Mouse (Mus musculus) cerebellum, postnatal 4 days (tissue): ENCODE data around the gene Tbc1d30.
A peak's percentile ranks its signal among the peaks of the same experiment; 100 is the strongest.

ENCODE experiments used
- DNase-seq, 2 experiments: peaks; one replicate each; pipeline ENCODE4 v3.0.0; 2022; ENCODE audit warnings: low spot score in 2 of 2, mixed read lengths in 1 of 2

Gene Tbc1d30

DNA sequence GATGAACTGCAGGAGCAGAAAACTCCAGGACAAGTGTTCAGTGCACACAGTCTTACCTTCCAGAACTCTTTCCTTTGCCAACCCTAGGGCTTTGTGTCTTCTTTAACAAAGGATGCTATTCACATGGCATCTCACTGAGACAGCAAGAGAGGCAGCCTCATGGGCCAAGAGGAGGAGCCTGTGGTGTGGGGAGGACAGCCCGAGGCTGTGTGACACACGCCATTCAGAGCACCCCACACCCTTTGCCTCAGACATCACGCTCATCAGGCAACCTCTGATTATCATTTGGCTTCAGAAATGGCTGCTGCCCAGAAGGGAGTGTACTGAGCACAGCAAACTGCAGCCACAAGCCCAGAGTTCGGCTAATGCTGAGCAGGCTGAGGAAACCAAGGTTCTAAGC lies 36.9 kb downstream of the Tbc1d30 start:
- DNase-seq: no peak

DNA sequence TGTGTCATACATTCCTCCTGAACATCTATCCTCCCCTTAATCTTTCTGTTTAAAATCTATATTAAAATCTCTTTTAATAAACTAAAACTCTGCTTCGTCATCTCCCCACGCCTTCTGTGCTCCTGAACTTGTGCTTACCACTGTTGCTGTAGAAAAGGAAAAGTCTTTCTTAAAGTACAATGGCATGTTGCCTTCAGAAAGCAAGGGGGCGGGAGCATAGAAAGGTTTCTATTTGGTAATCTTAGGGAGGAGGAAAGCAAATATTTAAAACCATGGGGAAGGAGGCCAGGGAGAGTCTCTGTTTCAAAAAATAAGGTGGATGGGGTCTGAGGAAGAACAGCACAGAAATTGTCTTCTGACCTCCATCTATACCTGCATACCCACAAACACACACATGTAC lies 38.0 kb downstream of the Tbc1d30 start:
- no peak for DNase-seq

DNA sequence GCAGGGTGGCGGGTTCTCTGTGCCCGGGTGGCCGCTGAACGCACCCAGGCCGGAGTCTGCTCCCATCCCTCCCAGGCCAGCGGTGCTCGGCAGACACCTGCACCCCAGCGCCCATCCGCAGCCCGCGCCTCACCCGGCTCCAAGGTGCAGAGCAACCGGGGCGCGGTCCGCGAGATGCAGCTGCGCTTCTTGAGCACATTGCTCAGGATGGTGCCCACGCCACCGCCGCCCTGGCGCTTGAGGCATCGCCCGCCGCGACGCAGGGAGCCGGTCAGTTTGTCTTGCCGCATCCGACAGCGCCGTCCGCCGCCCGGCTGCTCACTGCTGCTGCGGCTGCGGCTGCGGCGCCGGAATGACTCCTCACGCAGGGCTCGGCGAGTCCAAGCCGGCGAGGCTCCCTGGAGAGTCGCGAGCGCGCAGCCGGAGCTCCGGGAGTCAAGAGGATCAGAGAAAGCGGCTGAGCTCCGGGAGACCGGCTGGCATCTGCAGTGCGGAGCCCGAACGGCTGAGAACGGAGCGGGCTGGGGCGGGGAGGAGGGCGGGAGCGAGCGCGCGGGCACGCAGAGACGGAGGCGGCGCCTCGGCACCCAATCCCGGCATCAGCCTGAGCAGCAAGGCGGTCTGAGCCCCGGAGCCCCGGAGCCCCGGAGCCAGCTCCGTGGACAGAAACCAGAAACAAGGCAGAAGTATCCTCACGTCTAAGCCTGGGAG lies 40.4 kb downstream of the Tbc1d30 start:
- peak; percentile 50 to 73 for DNase-seq

DNA sequence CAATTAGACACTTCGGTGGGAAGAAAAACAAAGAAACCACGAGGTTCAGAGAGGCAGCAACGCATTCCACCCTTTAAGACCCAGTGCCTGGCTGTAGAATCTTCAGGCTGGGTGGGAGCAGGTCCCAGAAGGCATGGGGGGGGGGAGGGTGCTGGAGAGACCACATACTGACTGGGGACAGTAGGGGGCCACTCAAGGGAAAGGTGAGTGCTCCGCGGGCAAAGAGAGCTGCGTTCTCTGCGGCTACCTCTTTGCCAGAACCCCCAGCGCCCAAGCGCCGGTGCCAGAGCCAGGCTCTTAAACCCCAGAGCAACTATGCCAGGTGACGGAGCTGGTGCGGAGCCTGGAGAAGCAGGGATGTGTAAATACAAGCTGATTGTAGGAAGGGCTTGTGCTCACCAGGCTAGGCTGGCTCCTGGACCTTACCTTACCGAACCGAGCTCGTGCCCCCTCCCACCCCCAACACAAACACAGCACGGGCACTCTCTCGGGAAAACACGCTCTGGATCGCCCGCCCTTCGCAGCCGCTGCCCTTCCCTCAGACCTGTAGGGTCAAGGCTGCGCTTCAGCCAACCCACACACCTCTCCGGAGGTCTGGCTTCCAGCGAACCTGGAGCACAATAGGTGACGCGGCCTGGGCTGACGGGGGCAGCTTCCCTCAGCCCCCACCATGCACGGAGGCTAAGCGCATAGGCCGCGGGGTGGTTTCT lies 41.1 kb downstream of the Tbc1d30 start:
- peak in 1 of 2 experiments; percentile 31 for DNase-seq

DNA sequence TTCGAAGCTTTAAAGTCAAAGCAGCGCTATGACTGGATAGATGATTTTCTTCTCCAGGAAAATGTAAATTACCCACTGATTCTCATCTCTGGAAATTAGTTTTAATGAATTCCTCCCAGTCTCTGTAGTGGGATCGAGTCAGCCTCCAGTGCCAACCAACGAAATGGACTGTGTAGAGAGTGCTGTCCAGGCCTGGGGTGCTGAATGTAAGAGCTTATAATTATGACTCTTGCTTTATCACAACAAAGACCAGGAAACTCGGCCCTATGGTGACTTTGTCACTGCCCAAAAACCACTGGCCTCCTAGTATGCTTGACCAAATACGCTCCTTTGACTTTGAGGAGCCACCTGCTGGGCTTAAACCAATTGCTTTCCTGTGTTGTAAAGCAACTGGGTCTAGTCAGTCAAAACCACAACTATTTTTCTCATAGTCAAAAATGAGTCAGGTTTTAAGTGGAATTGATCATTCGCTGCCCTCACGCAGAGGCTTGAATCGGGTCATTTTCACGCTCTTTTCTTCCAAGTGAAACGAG lies 41.9 kb downstream of the Tbc1d30 start:
- DNase-seq: no peak

DNA sequence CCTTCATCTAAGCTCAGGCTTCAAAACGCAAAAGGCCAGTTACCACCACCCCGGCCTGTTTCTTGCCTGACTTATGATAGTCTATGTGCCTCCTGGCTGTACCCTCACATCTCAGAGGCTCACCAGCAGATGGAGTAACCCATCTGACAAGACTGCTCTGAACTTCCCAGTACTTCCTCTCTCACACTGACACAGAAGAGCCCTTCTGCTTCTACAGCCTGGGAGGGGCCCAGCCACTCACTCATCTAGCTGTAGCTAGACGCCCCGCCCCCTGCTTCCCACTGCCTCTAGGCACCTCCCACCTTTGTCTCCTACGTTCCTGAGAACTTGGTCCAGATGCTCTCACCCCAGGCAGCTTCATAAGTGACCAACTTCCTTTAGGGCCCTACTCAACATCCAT lies 45.6 kb downstream of the Tbc1d30 start:
- DNase-seq: no peak

DNA sequence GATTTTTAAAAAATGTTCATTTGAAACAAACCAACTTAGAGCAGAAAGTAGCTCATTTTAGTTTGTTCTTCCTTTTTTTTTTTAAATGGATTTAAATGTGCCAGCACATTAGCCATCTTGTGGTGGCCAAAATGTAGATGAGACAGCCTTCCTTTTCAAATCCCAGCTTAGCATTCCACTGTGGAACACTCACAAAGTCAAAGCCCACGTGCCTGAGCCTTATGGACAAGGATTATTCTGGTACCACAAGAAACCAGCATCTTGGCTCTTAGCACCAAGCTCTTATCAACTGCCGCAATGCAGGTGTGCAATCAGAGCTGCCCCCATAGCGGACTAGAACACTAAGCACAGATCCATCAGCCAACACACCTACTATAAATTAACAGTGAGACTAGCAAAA lies 47.5 kb downstream of the Tbc1d30 start:
- DNase-seq: no peak

DNA sequence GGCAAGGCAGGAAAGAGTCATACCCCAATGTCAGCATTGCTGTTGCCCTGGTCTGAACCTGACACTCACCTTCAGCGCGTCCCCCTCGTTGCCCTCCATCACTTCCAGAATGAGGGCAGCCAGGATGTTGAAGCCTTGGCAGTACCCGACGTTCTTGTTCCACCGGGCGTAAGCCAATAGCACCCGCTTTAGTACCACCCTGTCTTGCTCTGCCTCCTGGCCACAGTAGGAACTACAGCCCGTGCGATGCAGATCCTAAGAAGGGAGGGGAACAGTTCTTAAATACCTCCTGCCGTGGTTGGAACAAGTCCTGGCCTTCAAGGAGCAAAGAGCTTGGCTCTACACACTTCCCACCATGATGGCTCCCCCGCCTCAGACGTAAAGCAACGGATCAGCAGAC lies 49.2 kb downstream of the Tbc1d30 start:
- no peak for DNase-seq

DNA sequence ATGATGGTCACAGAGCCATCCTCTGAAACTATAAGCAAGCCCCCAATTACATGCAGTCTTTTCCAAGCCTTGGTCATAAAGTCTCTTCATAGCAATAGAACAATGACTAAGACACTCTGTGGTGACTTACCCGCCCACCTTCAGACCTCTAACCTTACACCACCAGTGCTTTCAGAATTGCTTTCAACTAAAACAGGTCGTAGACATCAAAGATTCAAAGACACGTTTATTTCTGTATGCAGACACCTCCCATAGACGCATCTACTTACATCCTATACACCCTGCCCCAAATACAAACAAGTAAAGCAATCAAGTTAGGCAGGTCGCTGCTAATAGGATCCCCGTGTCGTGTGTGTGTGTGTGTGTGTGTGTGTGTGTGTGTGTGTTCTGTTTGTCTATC lies 50.4 kb downstream of the Tbc1d30 start:
- DNase-seq: no peak

DNA sequence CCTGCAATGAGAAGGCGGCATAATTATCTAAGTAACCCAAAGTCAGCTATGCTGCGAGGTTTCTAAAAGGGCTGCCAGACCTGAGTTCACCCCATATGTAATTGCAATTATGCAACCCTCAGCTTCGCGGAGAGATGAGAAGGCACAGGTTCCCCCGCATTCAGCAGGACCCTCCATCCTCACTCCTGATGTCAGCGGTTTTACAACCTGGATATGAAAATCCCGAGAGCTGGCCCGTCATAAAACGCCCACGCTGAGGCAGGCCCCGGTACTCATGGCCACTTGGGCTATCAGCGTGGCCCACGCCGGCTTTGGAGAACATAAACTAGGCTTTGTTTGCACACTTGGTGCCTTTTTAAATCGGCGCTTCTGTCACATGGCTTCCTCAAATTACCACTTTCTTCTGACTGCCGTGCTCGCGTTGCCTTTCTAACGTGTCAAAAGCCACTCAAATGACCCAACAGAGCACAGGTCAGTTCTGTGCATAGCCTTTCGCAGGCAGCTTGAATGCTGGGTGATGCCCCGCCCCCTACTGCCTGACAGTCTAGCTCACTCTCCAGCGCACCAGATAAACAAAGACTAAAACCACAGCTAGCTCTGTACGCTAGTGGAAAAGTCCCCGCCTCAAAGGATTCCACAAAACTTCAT lies 53.9 kb downstream of the Tbc1d30 start:
- no peak for DNase-seq

DNA sequence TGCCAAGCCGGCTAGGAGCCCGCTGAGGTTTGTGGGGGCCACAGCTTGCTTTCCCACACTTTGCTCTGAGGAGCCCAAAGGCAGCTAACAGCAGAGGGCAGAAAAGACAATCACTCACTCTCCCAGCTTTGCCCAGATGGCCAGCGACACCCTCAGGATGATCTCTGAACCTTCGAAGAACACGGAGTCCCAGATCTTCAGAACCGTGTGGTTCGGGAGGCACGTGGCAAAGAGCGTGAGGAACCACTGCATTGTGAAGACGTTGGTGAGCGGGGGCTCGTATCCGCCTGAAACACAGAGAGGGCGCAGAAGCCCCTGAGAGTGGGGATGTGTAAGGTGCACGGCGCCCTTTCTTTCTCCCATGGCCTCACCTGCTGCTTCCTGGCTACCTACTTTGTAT lies 56.6 kb downstream of the Tbc1d30 start:
- DNase-seq: no peak

DNA sequence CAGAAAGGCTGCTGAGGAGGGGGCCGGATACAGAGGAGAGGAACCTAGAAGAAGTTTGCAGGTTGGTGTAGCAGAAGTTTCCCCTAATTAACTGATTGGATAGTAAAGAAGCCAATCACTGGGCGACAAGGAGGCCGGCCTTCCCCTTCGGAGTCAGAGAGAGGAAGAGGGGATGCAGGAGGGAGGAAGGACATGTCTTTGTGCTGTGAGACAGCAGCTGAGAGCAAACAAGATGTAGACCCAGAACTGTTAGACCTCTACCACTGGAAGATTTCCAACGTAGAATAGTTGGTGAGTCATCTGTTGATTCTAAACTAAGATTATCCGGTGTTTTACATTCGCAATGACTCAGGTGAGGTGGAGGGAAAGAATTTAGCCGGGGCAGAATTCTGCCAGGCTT lies 57.2 kb downstream of the Tbc1d30 start:
- no peak for DNase-seq

DNA sequence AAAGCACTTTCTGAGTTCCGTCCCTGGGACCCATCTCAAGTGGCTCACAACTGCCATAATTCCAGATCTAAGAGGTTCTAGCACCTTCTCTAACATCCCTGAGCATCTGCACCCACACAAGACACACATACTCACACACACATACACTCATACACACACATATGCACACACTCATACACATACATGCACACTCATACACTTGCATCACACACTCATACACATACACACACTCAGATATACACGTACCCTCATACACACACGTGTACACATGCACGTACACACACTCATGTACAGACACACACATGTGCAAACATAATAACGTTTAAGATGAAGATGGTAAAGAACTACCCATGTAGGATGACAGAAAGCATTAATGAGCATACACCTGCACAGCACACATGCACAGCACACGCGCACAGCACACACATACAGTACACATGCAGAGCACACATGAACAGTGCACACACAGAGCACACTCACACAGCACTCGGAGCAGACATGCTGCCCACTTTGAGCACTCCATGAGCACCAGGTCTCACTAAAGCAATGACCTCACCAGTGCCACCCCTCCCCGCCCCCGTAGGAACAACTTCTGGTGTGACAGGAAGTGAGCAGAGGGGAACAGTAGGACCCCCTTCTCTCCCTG lies 59.7 kb downstream of the Tbc1d30 start:
- no peak for DNase-seq

DNA sequence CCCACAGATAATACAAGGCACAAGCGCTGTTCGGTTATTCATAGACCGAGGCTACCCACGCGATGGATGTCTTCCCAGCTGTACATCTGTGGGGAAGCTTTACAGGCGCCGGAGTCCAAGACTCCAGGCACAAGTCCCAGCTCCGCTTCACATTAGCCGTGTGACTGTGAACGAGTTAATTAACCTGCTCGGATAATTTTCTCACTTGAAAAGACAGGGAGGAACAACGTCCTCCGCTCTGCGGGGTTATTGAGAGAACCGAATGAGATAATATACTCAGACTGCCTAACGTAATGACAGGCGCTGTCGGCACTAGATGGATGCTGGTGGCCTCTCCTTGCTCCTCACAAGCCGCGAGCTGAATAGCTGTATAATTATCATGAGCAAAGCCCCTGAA lies 60.4 kb downstream of the Tbc1d30 start:
- peak in 1 of 2 experiments; percentile 16 for DNase-seq

DNA sequence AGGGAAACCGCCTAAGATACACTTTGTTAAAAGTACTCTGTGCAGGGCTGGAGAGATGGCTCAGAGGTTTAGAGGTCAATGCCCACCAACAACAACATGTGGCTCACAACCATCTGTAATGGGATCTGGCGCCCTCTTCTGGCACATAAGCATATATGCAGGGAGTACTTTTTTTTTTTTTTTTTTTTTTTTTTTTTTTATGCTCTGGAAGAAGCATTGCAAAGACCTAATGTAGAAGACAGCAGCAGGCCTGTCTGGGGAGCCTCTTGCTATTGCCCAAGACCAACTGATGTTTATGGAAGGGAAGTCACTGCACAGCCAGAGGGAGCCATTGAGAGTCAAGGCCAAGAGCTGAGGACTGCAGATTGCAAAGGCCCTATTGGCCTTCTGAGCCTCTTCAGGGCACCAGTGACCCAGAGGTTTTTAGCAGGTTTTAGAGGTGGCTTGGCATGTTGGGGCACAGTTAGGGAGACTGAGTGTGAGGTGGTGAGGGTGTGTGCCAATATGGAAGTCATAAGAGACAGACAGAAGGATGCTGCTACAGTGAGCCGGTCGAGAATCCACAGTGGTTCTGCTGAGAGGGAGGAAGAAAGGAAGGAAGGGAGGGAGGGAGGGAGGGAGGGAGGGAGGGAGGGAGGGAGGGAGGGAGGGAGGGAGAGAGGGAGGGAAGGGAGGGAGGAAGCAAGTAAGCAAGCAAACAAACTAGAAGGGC lies 61.0 kb downstream of the Tbc1d30 start:
- DNase-seq: no peak

DNA sequence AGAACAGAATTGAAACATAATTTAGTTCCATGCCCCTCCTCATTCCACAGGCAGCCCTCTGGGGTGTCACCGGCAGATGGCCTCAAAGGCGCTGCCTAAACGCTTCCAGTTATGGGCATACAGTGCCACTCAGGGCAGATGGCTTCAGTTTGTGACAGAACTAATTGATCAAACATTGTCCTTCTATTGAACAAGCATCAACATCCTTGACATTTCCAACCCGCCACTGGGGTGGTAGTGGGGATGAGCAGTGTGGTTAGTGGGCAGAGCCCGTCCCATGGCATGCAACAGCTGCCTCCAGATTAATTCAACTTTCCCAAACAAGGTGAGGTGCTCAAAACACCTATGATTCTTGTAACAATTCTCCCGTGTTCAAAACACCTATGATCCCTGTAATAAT lies 68.2 kb downstream of the Tbc1d30 start:
- no peak for DNase-seq

DNA sequence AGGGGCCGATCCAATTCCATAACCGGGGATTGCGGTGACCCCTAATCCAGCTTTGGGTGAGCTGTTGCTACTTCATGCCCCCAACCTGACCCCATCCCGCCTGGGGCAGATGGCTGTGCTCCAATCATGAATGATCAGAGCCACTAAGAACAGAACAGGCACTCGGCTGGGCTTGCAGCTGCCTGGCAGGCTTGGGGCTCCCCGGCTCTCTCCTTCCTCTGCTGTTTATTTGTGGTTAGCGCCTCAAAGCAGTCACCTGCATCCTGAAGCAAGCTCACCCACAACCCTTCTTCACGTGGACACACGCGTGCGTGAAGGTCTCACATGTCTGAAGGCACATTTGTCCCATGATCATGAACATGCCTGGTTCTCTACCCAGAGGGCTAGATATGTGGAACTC lies 68.6 kb downstream of the Tbc1d30 start:
- DNase-seq: no peak

DNA sequence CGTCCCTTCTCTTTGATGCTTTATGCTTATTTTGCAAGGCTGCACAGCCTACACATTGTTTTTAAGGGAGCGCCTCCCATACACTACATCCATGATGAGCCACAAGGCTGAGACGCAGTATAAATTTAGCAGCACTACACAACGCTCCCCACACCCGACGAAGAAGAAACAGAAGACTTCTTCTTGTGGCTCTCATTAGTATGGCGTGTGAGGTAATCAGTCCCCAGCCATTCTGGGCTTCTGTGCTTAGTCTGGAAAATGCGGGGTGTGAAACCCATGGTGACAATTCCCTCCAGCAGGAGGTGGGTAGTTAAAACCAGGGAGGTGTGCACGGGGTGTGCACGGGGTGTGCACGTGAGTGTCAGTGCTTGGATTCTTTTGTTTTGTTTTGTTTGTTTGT lies 70.1 kb downstream of the Tbc1d30 start:
- DNase-seq: no peak

DNA sequence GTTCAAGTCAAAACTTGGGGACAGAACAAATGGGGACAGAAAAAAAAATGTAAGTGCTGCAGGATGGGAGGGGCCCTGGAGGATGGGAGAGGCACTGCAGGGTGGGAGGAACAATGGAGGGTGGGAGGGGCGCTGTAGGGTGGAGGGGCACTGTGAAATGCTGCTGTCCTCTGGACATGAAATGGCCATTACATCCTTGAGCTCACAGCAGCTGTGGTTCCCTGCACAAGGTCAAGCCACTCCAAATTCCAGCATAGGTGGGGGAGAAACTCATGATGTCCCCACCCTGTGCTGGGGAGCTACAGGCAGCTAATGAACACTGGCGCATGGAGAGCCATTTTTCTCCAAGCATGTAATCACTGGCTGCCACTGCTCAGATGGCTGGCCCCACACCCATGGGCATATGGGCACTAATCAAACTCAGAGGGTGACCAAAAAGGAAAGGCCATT lies 74.0 kb downstream of the Tbc1d30 start:
- DNase-seq: peak in 1 of 2 experiments; percentile 14

DNA sequence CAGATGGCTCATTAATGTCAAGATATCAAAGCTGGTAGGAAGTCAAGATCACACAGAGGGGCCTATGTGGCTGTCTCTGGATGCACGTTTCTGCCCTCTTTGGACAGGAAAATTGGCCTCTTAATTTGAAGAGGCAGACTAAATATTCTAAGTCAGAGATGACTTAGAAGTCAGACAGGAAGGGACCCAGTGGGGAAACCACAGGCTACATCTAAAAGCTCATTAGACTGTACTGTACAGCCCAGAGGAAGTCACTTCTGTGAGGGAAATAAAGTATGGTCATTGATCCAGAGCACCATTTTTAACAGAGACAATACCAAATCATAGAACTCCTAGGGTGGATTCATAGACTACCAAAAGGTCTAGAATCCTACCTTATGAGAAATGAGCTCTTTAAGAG lies 76.1 kb downstream of the Tbc1d30 start:
- DNase-seq: no peak

DNA sequence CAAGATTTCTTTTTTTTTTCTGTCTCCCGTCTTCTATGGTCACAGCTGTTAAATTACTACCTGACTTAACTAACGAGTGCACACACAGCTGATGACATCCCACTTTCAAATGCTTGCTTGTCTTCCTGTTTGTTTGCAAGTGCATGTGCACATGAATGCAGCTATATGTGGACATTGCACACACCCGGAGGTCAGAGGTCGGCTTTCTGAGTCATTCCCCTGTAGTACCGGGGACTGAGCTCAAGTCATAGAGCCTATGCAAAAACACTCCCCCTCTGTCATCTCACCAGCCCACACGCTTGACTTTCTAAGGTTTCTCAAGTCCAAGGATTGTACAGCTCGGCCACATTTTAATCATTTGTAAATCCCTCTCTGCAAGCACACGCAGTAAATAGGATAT lies 80.1 kb downstream of the Tbc1d30 start:
- DNase-seq: no peak

DNA sequence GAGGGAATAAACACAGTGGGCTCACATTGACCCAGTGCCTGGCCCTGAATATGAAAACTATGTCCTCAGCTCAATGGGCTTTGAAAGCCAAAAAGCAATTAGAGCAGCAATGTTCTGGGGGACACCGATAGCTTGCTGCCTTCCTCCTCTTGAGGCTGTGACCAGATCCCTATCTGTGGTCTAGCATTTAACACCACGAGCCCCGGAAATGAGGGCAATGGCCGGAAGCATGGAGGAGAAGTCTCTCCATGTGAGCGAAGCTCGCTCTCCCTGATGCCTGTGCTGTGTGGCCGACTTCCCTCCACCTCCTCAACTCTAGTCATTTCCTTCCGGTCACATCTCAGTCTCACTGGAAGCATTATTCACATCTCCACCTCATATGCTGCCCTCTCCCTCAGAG lies 82.3 kb downstream of the Tbc1d30 start:
- no peak for DNase-seq
